Mouse (Mus musculus) brain, embryonic 14.5 days (tissue): ENCODE measurements at regions not wholly inside any gene's neighbourhood (a gene's known extent, or its start where the extent isn't known, plus 50 kb on each side); places are given as distances from the start of the nearest gene placed in this dataset.
A peak's percentile ranks its signal among the peaks of the same experiment; 100 is the strongest.

Source experiments
- CTCF ChIP-seq: fragments of 200-500 bp; IDR thresholded peaks from 2 replicates; pipeline ENCODE4 v1.5.1; 2012; ENCODE audit warnings: inconsistent platforms, mild to moderate bottlenecking, moderate library complexity, borderline replicate concordance; ENCODE audit not compliant: insufficient read depth, insufficient read length; ENCODE audit errors: extremely low read depth
- POLR2A ChIP-seq: fragments of 200-500 bp; IDR thresholded peaks from 2 replicates; pipeline ENCODE4 v1.6.1; 2012; ENCODE audit warnings: mild to moderate bottlenecking, inconsistent platforms, borderline replicate concordance; ENCODE audit not compliant: poor library complexity, insufficient read depth, insufficient read length, severe bottlenecking; ENCODE audit errors: extremely low read depth

DNA sequence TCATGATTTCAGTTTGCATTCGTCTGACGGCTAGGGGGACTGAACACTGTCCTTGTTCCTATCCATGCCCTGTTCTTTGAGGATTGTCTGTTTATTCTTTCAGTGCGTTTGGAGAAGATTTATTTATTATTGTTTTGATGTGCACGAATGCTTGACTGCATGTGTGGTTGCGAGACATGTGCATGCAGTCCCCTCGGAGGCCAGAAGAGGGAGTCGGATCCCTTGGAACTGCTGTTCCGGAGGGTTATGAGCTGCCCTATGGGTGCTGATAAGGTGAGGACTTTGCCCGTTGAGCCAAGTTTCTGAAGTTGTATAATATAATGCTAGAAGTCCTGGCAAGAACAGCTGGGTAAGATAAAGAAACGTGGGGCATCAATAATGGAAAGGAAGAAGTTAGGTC, 519.9 kb downstream of the Rnf144b start:
- TF ChIP-seq CTCF (peak; percentile 23; the same call in 1 of the 2 replicates), POLR2A (no peak)
